Comparison of ENCODE assay signal across 8 mouse cellular contexts in genomic region chr19:6531832-6532471, GRCm38 (mm10). TPM values are rescaled to one million over a fixed set of nuclear protein-coding genes. Genes with fewer than 3 reads are reported as not detected.
DNase-seq lines count a peak whose midpoint lies in the region; ATAC-seq and TF ChIP-seq lines count a peak whose summit lies in the region.

No protein-coding gene starts in this region.

- intact Hi-C loops in left cerebral cortex, adult 2 months (cut with DNase I): loop anchor here (1.0 kb wide), 1 partner anchor 28 kb away; no protein-coding TSS in a partner anchor
- intact Hi-C loops in left cerebral cortex, postnatal 14 days (cut with DNase I): loop anchor here (5.0 kb wide), 1 partner anchor 35 kb away; no protein-coding TSS in a partner anchor

- WGBS in embryonic facial prominence, embryonic 10.5 days: under 1% methylated on average over 36 of the region's 36 CpGs
- 2% methylated on average over 36 of the region's 36 CpGs for WGBS in limb, embryonic 15.5 days
- WGBS in neural tube, embryonic 13.5 days: 1% methylated on average over 36 of the region's 36 CpGs

- no peaks in the 10 kb centered on the region for H3K36me3 ChIP-seq in embryonic facial prominence, embryonic 10.5 days (replicated peaks)
- H3K36me3 ChIP-seq in limb, embryonic 15.5 days: no peaks in the 10 kb centered on the region
- peaks cover 9% of the 10 kb centered on the region for H3K36me3 ChIP-seq in neural tube, embryonic 13.5 days

- peaks cover 72% of the 10 kb centered on the region for H3K4me1 ChIP-seq in embryonic facial prominence, embryonic 10.5 days
- H3K4me1 ChIP-seq in limb, embryonic 15.5 days: peaks cover 21% of the 10 kb centered on the region
- peaks cover 75% of the 10 kb centered on the region for H3K4me1 ChIP-seq in neural tube, embryonic 13.5 days (replicated peaks)

- no peak for TF ChIP-seq CTCF in left cerebral cortex, adult 2 months (IDR thresholded peaks at IDR 0.05)

- no peaks in the 10 kb centered on the region for H3K9me3 ChIP-seq in embryonic facial prominence, embryonic 10.5 days
- no peaks in the 10 kb centered on the region for H3K9me3 ChIP-seq in limb, embryonic 15.5 days
- no peaks in the 10 kb centered on the region for H3K9me3 ChIP-seq in neural tube, embryonic 13.5 days

- peak overlapping the region; percentile 83 for H3K27ac ChIP-seq in left cerebral cortex, adult 2 months
- H3K27ac ChIP-seq in embryonic facial prominence, embryonic 10.5 days (replicated peaks): peak overlapping the region; percentile 75
- no peak overlapping the region for H3K27ac ChIP-seq in limb, embryonic 15.5 days
- peak overlapping the region; percentile 94 for H3K27ac ChIP-seq in neural tube, embryonic 13.5 days (replicated peaks)

- peak overlapping the region; percentile 80 for H3K4me2 ChIP-seq in limb, embryonic 15.5 days
- H3K4me2 ChIP-seq in neural tube, embryonic 13.5 days: peak overlapping the region; percentile 71

- ATAC-seq in hematopoietic stem cell, adult 5-6 weeks (replicated peaks in 1 of 2; ENCODE audit: insufficient read depth in 1 of 2, low FRiP score in 2 of 2, low TSS enrichment in 1 of 2, low read depth in 1 of 2, poor library complexity in 2 of 2, severe bottlenecking in 2 of 2): peak; percentile 51 to 61; a peak in 3 of 4 replicates
- no peak for ATAC-seq in limb, embryonic 15.5 days (ENCODE audit: insufficient number of reproducible peaks, low FRiP score, low TSS enrichment, low read depth)
- peak; percentile 55 for ATAC-seq in neural tube, embryonic 13.5 days (ENCODE audit: low read depth)

- H3K27me3 ChIP-seq in embryonic facial prominence, embryonic 10.5 days (replicated peaks; ENCODE audit: low read depth, poor library complexity, severe bottlenecking): peaks cover 73% of the 10 kb centered on the region
- H3K27me3 ChIP-seq in limb, embryonic 15.5 days: peaks cover 71% of the 10 kb centered on the region
- no peaks in the 10 kb centered on the region for H3K27me3 ChIP-seq in neural tube, embryonic 13.5 days

- H3K4me3 ChIP-seq in left cerebral cortex, adult 2 months: peak overlapping the region; percentile 37
- peak overlapping the region; percentile 57 for H3K4me3 ChIP-seq in embryonic facial prominence, embryonic 10.5 days
- peak overlapping the region; percentile 44 for H3K4me3 ChIP-seq in limb, embryonic 15.5 days
- peak overlapping the region; percentile 46 for H3K4me3 ChIP-seq in neural tube, embryonic 13.5 days

- DNase-seq in left cerebral cortex, adult 2 months (ENCODE audit: extremely low spot score in 1 of 2, low spot score in 2 of 2): peak in 1 of 2 experiments; percentile 29
- no peak for DNase-seq in left cerebral cortex, postnatal 14 days (ENCODE audit: low spot score in 2 of 2)
- peak; percentile 55 for DNase-seq in embryonic facial prominence, embryonic 10.5 days (ENCODE audit: low spot score)
- no peak for DNase-seq in thymus, postnatal 14 days
- no peak for DNase-seq in adipocyte (ENCODE audit: low spot score)

- H3K9ac ChIP-seq in limb, embryonic 15.5 days: no peak overlapping the region
- H3K9ac ChIP-seq in neural tube, embryonic 13.5 days: peak overlapping the region; percentile 87

RNA-seq across cellular contexts. Expression of gene Slc22a12, which starts 10.9 kb away (rescaled TPM):
- total RNA-seq in left cerebral cortex, adult 2 months (2021): under 1 TPM in 1 of 2 experiments, not detected in 1; 0.68 TPM
- under 1 TPM; 0.20 to 0.44 TPM for total RNA-seq in left cerebral cortex, postnatal 14 days (2021)
- polyA plus RNA-seq in embryonic facial prominence, embryonic 10.5 days (2016; fragmentation: Nextera tagmentation; extraction: Ambion mirVana): not detected in 2 replicates
- total RNA-seq in hematopoietic stem cell, adult 5-6 weeks (2017): not detected in 2 replicates
- polyA plus RNA-seq in limb, embryonic 15.5 days (2015; fragmentation: Nextera tagmentation; extraction: Ambion mirVana): not detected in 2 replicates
- not detected in 2 replicates for polyA plus RNA-seq in neural tube, embryonic 13.5 days (2015; fragmentation: Nextera tagmentation; extraction: Ambion mirVana)
